Mouse (Mus musculus) cortical plate, adult 2 months (tissue): ENCODE results near the gene Msl2. TPM values are rescaled to one million over a fixed set of nuclear protein-coding genes. Genes with fewer than 3 reads are reported as not detected.
A peak's percentile ranks its signal among the peaks of the same experiment; 100 is the strongest.

Experiments used
- H3K27ac ChIP-seq: fragments of 200-500 bp; 2 replicates; pipeline ENCODE4 v1.5.1; 2012; ENCODE audit warnings: low read length, control low read depth, inconsistent platforms; ENCODE audit not compliant: insufficient read depth
- H3K4me1 ChIP-seq: fragments of 200-500 bp; 2 replicates; pipeline ENCODE4 v1.6.1; 2011; ENCODE audit warnings: low read length; ENCODE audit not compliant: control insufficient read depth, insufficient read depth
- H3K4me3 ChIP-seq: fragments of 200-500 bp; 2 replicates; pipeline ENCODE4 v1.5.1; 2011; ENCODE audit warnings: mild to moderate bottlenecking, low read length, control low read depth; ENCODE audit not compliant: insufficient read depth
- CTCF ChIP-seq: fragments of 200-500 bp; IDR thresholded peaks from 2 replicates; pipeline ENCODE4 v1.5.1; 2011; ENCODE audit warnings: mild to moderate bottlenecking, control low read depth, low read length; ENCODE audit not compliant: insufficient read depth; ENCODE audit errors: extremely low read depth
- POLR2A ChIP-seq: fragments of 200-500 bp; IDR thresholded peaks from 2 replicates; pipeline ENCODE4 v1.6.1; 2011; ENCODE audit warnings: mild to moderate bottlenecking, low read length, control low read depth; ENCODE audit not compliant: insufficient read depth; ENCODE audit errors: extremely low read depth
- polyA plus RNA-seq: library from polyadenylated mRNA; depleted of rRNA; stranded (reverse); fragments of >200 nt; gene quantifications from 2 replicates; pipeline ENCODE4 v1.2.3, GENCODE M21; 2012

Msl2 gene
- polyA plus RNA-seq, 1 experiment: 24.7 TPM

DNA sequence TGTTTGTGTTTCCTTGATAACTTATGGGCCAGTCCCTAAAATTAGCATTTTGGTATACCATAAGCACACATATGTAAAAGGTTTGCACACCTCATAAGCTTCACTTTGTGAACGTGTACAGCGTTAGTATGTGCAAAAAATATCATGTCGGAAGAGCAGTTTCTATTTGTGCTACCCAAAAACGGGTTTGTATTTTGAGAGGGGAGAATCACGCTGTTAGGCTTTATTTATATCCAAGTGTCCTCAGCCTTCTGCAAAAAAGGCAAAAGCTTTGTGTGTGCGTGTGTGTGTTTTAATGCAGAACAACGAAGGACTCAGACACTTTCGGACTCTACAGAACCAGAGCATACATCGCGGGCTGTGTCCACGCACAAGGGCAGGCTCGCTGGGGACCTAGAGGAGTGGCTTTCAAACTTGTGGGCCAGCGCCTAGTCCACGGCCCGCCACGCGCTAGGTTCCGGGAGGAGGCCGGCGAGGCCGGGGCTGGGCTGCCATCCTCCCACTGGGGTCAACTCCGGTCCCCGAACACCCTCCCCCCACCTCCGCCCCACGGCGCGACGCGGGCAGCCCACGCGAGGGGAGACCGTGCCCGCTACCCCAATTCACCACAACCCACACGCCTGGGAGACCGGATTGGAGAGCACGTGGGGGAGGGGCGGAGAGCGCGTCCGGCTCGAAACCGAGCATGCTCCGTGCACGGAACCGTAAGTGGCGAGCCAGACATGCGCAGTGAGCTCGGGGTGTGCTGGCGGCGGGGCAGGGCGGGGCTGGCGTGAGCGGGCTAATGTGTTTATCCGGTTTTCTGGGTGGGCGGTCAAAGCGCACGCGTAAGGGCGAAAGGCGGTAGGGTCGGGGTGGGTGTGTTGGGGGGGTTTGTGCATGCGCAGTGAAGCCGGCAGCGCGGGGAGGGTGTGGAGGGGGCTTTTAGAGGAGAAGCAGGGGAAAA lies 587 bp upstream of the Msl2 start:
- H3K27ac ChIP-seq: peak overlapping the region; percentile 72
- TF ChIP-seq POLR2A: peak; percentile 68; the same call in 1 of the 2 replicates
- TF ChIP-seq CTCF: no peak
- H3K4me3 ChIP-seq: peak overlapping the region; percentile 94
- peaks cover 2% of the 10 kb centered on the region; the same call in 1 of the 2 replicates for H3K4me1 ChIP-seq

GRCm38 (mm10) chr9:101074332-101075021 lies 576 bp downstream of the Msl2 start:
- Histone ChIP-seq H3K4me3 (peak overlapping the region; percentile 94), H3K4me1 (peaks cover 5% of the 10 kb centered on the region; the same call in 1 of the 2 replicates), H3K27ac (peak overlapping the region; percentile 100)
- no peak for TF ChIP-seq POLR2A
- no peak for TF ChIP-seq CTCF

DNA sequence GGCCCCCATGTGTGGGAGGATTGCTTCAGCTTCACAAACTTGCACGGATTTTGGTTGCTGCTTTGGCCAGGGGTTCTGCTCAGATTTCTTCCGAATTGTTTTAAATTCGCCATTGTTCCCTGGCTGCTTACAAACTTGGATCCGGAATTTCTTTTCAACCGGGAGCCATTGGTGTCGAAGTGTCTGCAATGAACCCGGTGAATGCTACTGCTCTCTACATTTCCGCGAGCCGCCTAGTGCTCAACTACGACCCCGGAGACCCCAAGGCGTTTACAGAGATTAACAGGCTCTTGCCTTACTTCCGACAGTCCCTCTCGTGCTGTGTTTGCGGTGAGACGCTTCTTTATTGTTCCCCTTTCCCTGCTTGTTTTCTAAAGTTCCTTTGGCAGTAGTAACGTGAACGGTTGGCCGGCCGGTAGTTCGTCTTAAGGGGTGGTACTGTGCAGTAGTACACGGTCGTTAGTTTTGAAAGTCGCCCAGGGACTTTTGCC lies 1.2 kb downstream of the Msl2 start:
- H3K27ac ChIP-seq: peak overlapping the region; percentile 100
- TF ChIP-seq CTCF (no peak), POLR2A (no peak)
- H3K4me3 ChIP-seq: peak overlapping the region; percentile 94
- peaks cover 5% of the 10 kb centered on the region; the same call in 1 of the 2 replicates for H3K4me1 ChIP-seq

- Histone ChIP-seq H3K4me3 (peak overlapping the region; percentile 94), H3K27ac (no peak overlapping the region), H3K4me1 (peaks cover 5% of the 10 kb centered on the region; the same call in 1 of the 2 replicates)
- TF ChIP-seq CTCF: no peak
- TF ChIP-seq POLR2A: no peak
These were observed 1.8 kb downstream of the Msl2 start for GRCm38 (mm10) chr9:101075694-101076093.

GRCm38 (mm10) chr9:101076095-101076875 lies 2.4 kb downstream of the Msl2 start:
- TF ChIP-seq POLR2A (no peak), CTCF (no peak)

DNA sequence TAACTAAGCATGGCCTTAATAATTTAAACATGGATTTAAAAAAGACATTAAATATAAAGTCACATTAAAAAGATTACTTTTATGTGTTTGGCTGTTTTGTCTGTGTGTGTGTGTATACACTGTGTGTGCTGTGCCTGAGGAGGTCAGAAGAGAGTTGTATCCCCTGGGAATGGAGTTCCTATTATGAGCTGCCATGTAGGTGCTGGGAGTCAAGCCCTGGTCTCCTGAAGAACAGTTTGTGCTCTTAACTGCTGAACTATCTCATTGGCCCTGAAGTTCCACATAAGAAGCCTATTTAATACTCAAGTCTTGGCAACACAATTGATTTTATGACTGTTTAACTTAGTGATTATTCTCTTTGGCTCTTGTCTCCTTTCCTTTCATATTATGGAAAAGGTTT lies 3.6 kb downstream of the Msl2 start:
- H3K4me3 ChIP-seq: peak overlapping the region; percentile 94
- TF ChIP-seq CTCF (no peak), POLR2A (no peak)
- no peak overlapping the region for H3K27ac ChIP-seq
- peaks cover 5% of the 10 kb centered on the region; the same call in 1 of the 2 replicates for H3K4me1 ChIP-seq

More at GRCm38 (mm10) chr9:101076095-101076875, 2.4 kb downstream of the Msl2 start:
- H3K4me1 ChIP-seq: peaks cover 5% of the 10 kb centered on the region; the same call in 1 of the 2 replicates
- no peak overlapping the region for H3K27ac ChIP-seq
- peak overlapping the region; percentile 94 for H3K4me3 ChIP-seq

DNA sequence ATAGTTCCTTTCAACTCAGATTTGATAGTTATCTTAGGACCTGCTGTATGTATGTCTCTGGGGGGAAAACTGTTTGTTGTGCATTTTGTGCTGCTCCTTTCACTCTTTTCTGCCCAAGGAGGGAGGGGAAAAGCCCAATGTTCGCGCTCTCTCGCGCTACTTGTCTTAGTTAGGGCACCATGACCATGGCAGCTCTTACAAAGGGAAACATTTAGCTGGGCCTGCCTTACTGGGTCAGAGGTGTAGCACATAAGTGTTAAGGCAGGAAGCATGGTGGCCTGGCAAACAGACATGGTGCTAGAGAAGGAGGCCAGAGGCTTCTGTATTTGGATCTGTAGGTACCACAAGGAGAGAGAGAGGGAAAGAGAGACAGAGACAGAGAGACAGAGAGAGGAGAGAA lies 4.7 kb downstream of the Msl2 start:
- peak overlapping the region; percentile 3; the same call in 1 of the 2 replicates for H3K4me3 ChIP-seq
- TF ChIP-seq CTCF (no peak), POLR2A (no peak)

DNA sequence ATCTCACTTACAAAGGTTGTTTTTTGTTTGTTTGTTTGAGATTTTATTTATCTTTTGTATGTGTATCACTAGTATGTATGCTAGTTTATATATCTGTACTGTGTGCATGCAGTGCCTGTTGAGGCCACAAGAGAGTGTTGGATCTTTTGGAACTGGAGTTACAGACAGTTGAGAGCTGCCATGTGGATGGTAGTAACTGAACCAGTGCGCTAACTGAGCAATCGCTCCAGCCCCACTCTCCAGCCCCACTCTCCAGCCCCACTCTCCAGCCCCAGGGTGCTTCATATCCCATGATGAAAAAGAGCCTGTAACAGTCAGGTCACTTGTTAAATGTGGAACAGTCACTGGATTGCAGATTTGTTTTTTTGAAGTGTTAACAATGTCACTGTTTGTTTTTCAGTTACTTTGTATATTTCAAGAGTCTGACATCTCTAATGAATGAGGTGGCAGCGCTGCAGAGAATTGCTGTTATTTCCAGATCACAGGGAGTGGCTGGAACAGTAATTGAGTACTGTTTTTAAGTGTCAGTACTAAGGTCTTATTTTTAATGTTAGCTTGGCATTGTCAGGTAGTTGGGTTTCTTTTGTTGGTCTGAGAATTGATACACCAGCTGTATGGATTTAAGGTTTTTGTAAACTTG lies 6.3 kb downstream of the Msl2 start:
- Histone ChIP-seq H3K4me1 (peaks cover 5% of the 10 kb centered on the region; the same call in 1 of the 2 replicates), H3K4me3 (no peak overlapping the region), H3K27ac (no peak overlapping the region)
- TF ChIP-seq CTCF (no peak), POLR2A (no peak)

More for the DNA sequence above, 4.7 kb downstream of the Msl2 start:
- Histone ChIP-seq H3K27ac (no peak overlapping the region), H3K4me1 (peaks cover 5% of the 10 kb centered on the region; the same call in 1 of the 2 replicates)

- Histone ChIP-seq H3K4me3 (no peak overlapping the region), H3K27ac (no peak overlapping the region), H3K4me1 (peaks cover under 1% of the 10 kb centered on the region; the same call in 1 of the 2 replicates)
- TF ChIP-seq CTCF (no peak), POLR2A (no peak)
These were observed 9.8 kb downstream of the Msl2 start for GRCm38 (mm10) chr9:101083728-101084127.
